Comparison of ENCODE assay signal across 14 mouse cellular contexts in genomic region chr16:10337422-10338197, GRCm38 (mm10). TPM values are rescaled to one million over a fixed set of nuclear protein-coding genes. Genes with fewer than 3 reads are reported as not detected.
DNase-seq lines count a peak whose midpoint lies in the region; ATAC-seq and TF ChIP-seq lines count a peak whose summit lies in the region.
"Had no signal": no experiment of that assay in that cellular context is flagged by ENCODE, and none has a peak within 500 bp of the region (broad histone marks: within the 10 kb centered on the region; RNA-seq: fewer than 3 reads in every experiment).

No protein-coding gene starts in this region.

- no peaks in the 10 kb centered on the region for H3K27me3 ChIP-seq in heart, postnatal 0 days (ENCODE audit: control insufficient read depth, insufficient read depth, low read length)
- no peaks in the 10 kb centered on the region for H3K27me3 ChIP-seq in hindbrain, embryonic 10.5 days (ENCODE audit: insufficient read depth, poor library complexity, severe bottlenecking)
- H3K27me3 ChIP-seq: hindbrain, embryonic 12.5 days; liver, embryonic 15.5 days; midbrain, embryonic 13.5 days; neural tube, embryonic 13.5 days had no signal

- H3K9me3 ChIP-seq in heart, postnatal 0 days (replicated peaks; ENCODE audit: control insufficient read depth, low read length), result no peaks in the 10 kb centered on the region
- H3K9me3 ChIP-seq in hindbrain, embryonic 10.5 days, result no peaks in the 10 kb centered on the region
- H3K9me3 ChIP-seq: hindbrain, embryonic 12.5 days; liver, embryonic 15.5 days; midbrain, embryonic 13.5 days; neural tube, embryonic 13.5 days had no signal

- TF ChIP-seq EP300 in heart, postnatal 0 days (IDR thresholded peaks at IDR 0.05; ENCODE audit: low read depth), result peak; percentile 71; the same call in 1 of the 2 replicates

- ATAC-seq in heart, postnatal 0 days (ENCODE audit: insufficient read depth, low read depth), result peak; percentile 86
- ATAC-seq: midbrain, embryonic 13.5 days had no signal

- H3K36me3 ChIP-seq in heart, postnatal 0 days (replicated peaks; ENCODE audit: control insufficient read depth, insufficient read depth, low read length), result no peaks in the 10 kb centered on the region
- H3K36me3 ChIP-seq in hindbrain, embryonic 10.5 days, result no peaks in the 10 kb centered on the region
- H3K36me3 ChIP-seq: hindbrain, embryonic 12.5 days; liver, embryonic 15.5 days; midbrain, embryonic 13.5 days; neural tube, embryonic 13.5 days had no signal

- no peak overlapping the region for H3K4me3 ChIP-seq in heart, postnatal 0 days (ENCODE audit: low read depth, low read length)
- H3K4me3 ChIP-seq in hindbrain, embryonic 10.5 days, result no peak overlapping the region
- H3K4me3 ChIP-seq: hindbrain, embryonic 12.5 days; liver, embryonic 15.5 days; midbrain, embryonic 13.5 days; neural tube, embryonic 13.5 days had no signal

- H3K4me2 ChIP-seq in heart, postnatal 0 days (ENCODE audit: low read depth, low read length), result no peak overlapping the region
- H3K4me2 ChIP-seq: hindbrain, embryonic 12.5 days; liver, embryonic 15.5 days; midbrain, embryonic 13.5 days; neural tube, embryonic 13.5 days had no signal

- H3K9ac ChIP-seq in heart, postnatal 0 days (replicated peaks; ENCODE audit: low read depth, low read length), result no peak overlapping the region
- H3K9ac ChIP-seq: hindbrain, embryonic 12.5 days; liver, embryonic 15.5 days; midbrain, embryonic 13.5 days; neural tube, embryonic 13.5 days had no signal

- no peak for TF ChIP-seq CTCF in heart, postnatal 0 days (IDR thresholded peaks at IDR 0.05; ENCODE audit: low read depth)

- 32% methylated on average over 13 of the region's 13 CpGs for WGBS in heart, postnatal 0 days
- WGBS in hindbrain, embryonic 10.5 days, result 81% methylated on average over 13 of the region's 13 CpGs

- peak; percentile 50 for DNase-seq in layer of hippocampus, adult 11-12 months (ENCODE audit: low spot score)
- DNase-seq in layer of hippocampus, adult 9-10 months (ENCODE audit: low spot score), result no peak
- peak; percentile 39 for DNase-seq in brain, adult 2 months (ENCODE audit: low read depth, low spot score)
- DNase-seq in heart, postnatal 0 days (ENCODE audit: low spot score), result peak; percentile 64
- peak; percentile 56 for DNase-seq in lung, postnatal 14 days
- no peak for DNase-seq in kidney, postnatal 14 days
- no peak for DNase-seq in hindbrain, embryonic 10.5 days (ENCODE audit: low spot score)
- DNase-seq in cerebellum, postnatal 10 days, result no peak
- DNase-seq: adrenal gland, adult 8-10 months had no signal

- no peaks in the 10 kb centered on the region for H3K4me1 ChIP-seq in heart, postnatal 0 days (ENCODE audit: control insufficient read depth, insufficient read depth)
- H3K4me1 ChIP-seq in hindbrain, embryonic 10.5 days (replicated peaks), result peaks cover 10% of the 10 kb centered on the region
- H3K4me1 ChIP-seq: hindbrain, embryonic 12.5 days; midbrain, embryonic 13.5 days; neural tube, embryonic 13.5 days had no signal

- H3K27ac ChIP-seq in heart, postnatal 0 days (ENCODE audit: low read depth), result peak overlapping the region; percentile 77
- H3K27ac ChIP-seq in hindbrain, embryonic 10.5 days, result no peak overlapping the region
- H3K27ac ChIP-seq: hindbrain, embryonic 12.5 days; kidney, postnatal 0 days; liver, embryonic 15.5 days; midbrain, embryonic 13.5 days; neural tube, embryonic 13.5 days had no signal

RNA-seq across cellular contexts. Expression of gene Emp2, which starts 23.8 kb away (rescaled TPM):
- 43.4 and 56.7 TPM in 2 replicates for total RNA-seq in heart, postnatal 0 days (2014; rRNA removed; ENCODE audit: low replicate concordance)
- 25.5 and 25.7 TPM in 2 replicates for polyA plus RNA-seq in heart, postnatal 0 days (2015; fragmentation: Nextera tagmentation; extraction: Ambion mirVana)
- polyA plus RNA-seq in hindbrain, embryonic 10.5 days (2016; fragmentation: Nextera tagmentation; extraction: Ambion mirVana), result 3.2 and 3.6 TPM in 2 replicates

RNA-seq across cellular contexts. Expression of gene Tekt5, which starts 57.7 kb away (rescaled TPM):
- 4.7 TPM in 1 of 2 replicates, not detected in the other for total RNA-seq in heart, postnatal 0 days (2014; rRNA removed; ENCODE audit: low replicate concordance)
- 0.26 and 0.45 TPM in 2 replicates for polyA plus RNA-seq in heart, postnatal 0 days (2015; fragmentation: Nextera tagmentation; extraction: Ambion mirVana)
- polyA plus RNA-seq in hindbrain, embryonic 10.5 days (2016; fragmentation: Nextera tagmentation; extraction: Ambion mirVana), result 0.11 and 0.16 TPM in 2 replicates
- total RNA-seq: adrenal gland, adult 8-10 months had no signal

Comparison
In these comparisons a context has a peak if more than half of its experiments do, and no peak if none do; other contexts are left out.
1. DNase-seq: peak in layer of hippocampus, adult 11-12 months (single experiment), brain, adult 2 months (single experiment), heart, postnatal 0 days (single experiment) and lung, postnatal 14 days (single experiment); none in layer of hippocampus, adult 9-10 months (single experiment), kidney, postnatal 14 days (single experiment), hindbrain, embryonic 10.5 days (single experiment) and cerebellum, postnatal 10 days (0 of 2).